Mouse (Mus musculus): ENCODE measurements around the gene Ehf. TPM values are rescaled to one million over a fixed set of nuclear protein-coding genes. Genes with fewer than 3 reads are reported as not detected.
A peak's percentile ranks its signal among the peaks of the same experiment; 100 is the strongest.

Gene Ehf
- polyA plus RNA-seq, 1 experiment = 22.3 TPM

- H3K27me3 ChIP-seq (replicated peaks; ENCODE audit: control insufficient read depth, insufficient read depth, low read length) = no peaks in the 10 kb centered on the region
- DNase-seq = no peak
- H3K36me3 ChIP-seq (ENCODE audit: control insufficient read depth, insufficient read depth, low read length) = no peaks in the 10 kb centered on the region
- TF ChIP-seq CTCF (conservative IDR thresholded peaks at IDR 0.05; ENCODE audit: insufficient read depth, insufficient read length, low read depth, low read length) (no peak), POLR2A (IDR thresholded peaks at IDR 0.05; ENCODE audit: low read depth, low read length) (no peak)
- no peak overlapping the region for H3K27ac ChIP-seq (ENCODE audit: insufficient read depth, low read depth, low read length)
- 47% methylated on average over 1 of the region's 1 CpGs for WGBS
- H3K4me1 ChIP-seq (ENCODE audit: control insufficient read depth, insufficient read depth, low read length) = no peaks in the 10 kb centered on the region
- no peak overlapping the region for H3K4me3 ChIP-seq (ENCODE audit: insufficient read depth, low read depth, low read length)
These were observed 19.1 kb upstream of the Ehf start for GRCm38 (mm10) chr2:103322171-103322570.

GRCm38 (mm10) chr2:103321638-103322037, 18.6 kb upstream of the Ehf start:
- Histone ChIP-seq H3K4me3 (ENCODE audit: insufficient read depth, low read depth, low read length) (no peak overlapping the region), H3K4me1 (ENCODE audit: control insufficient read depth, insufficient read depth, low read length) (no peaks in the 10 kb centered on the region), H3K27me3 (replicated peaks; ENCODE audit: control insufficient read depth, insufficient read depth, low read length) (no peaks in the 10 kb centered on the region), H3K36me3 (ENCODE audit: control insufficient read depth, insufficient read depth, low read length) (no peaks in the 10 kb centered on the region), H3K27ac (ENCODE audit: insufficient read depth, low read depth, low read length) (no peak overlapping the region)
- no peak for TF ChIP-seq CTCF (conservative IDR thresholded peaks at IDR 0.05; ENCODE audit: insufficient read depth, insufficient read length, low read depth, low read length)
- no peak for TF ChIP-seq POLR2A (IDR thresholded peaks at IDR 0.05; ENCODE audit: low read depth, low read length)
- 88% methylated on average over 4 of the region's 4 CpGs for WGBS
- no peak for DNase-seq

GRCm38 (mm10) chr2:103314002-103314401, 10.9 kb upstream of the Ehf start:
- no peak for DNase-seq
- 59% methylated on average over 4 of the region's 4 CpGs for WGBS
- peaks cover 19% of the 10 kb centered on the region for H3K4me1 ChIP-seq (ENCODE audit: control insufficient read depth, insufficient read depth, low read length)
- no peaks in the 10 kb centered on the region for H3K36me3 ChIP-seq (ENCODE audit: control insufficient read depth, insufficient read depth, low read length)
- no peak overlapping the region for H3K27ac ChIP-seq (ENCODE audit: insufficient read depth, low read depth, low read length)
- TF ChIP-seq CTCF (conservative IDR thresholded peaks at IDR 0.05; ENCODE audit: insufficient read depth, insufficient read length, low read depth, low read length) (no peak), POLR2A (IDR thresholded peaks at IDR 0.05; ENCODE audit: low read depth, low read length) (no peak)
- H3K4me3 ChIP-seq (ENCODE audit: insufficient read depth, low read depth, low read length) = no peak overlapping the region
- H3K27me3 ChIP-seq (replicated peaks; ENCODE audit: control insufficient read depth, insufficient read depth, low read length) = no peaks in the 10 kb centered on the region

- H3K4me1 ChIP-seq (ENCODE audit: control insufficient read depth, insufficient read depth, low read length) = peaks cover 19% of the 10 kb centered on the region
- TF ChIP-seq CTCF (conservative IDR thresholded peaks at IDR 0.05; ENCODE audit: insufficient read depth, insufficient read length, low read depth, low read length) = no peak
- WGBS = 23% methylated on average over 4 of the region's 4 CpGs
These were observed 9.6 kb upstream of the Ehf start for GRCm38 (mm10) chr2:103312640-103313039.

GRCm38 (mm10) chr2:103310663-103311062, 7.6 kb upstream of the Ehf start:
- Histone ChIP-seq H3K4me3 (ENCODE audit: insufficient read depth, low read depth, low read length) (no peak overlapping the region), H3K36me3 (ENCODE audit: control insufficient read depth, insufficient read depth, low read length) (no peaks in the 10 kb centered on the region), H3K4me1 (ENCODE audit: control insufficient read depth, insufficient read depth, low read length) (peaks cover 19% of the 10 kb centered on the region), H3K27me3 (replicated peaks; ENCODE audit: control insufficient read depth, insufficient read depth, low read length) (no peaks in the 10 kb centered on the region), H3K27ac (ENCODE audit: insufficient read depth, low read depth, low read length) (no peak overlapping the region)
- 62% methylated on average over 5 of the region's 5 CpGs for WGBS
- no peak for TF ChIP-seq CTCF (conservative IDR thresholded peaks at IDR 0.05; ENCODE audit: insufficient read depth, insufficient read length, low read depth, low read length)
- TF ChIP-seq POLR2A (IDR thresholded peaks at IDR 0.05; ENCODE audit: low read depth, low read length) = no peak
- DNase-seq = no peak

More at GRCm38 (mm10) chr2:103312640-103313039, 9.6 kb upstream of the Ehf start:
- Histone ChIP-seq H3K4me3 (ENCODE audit: insufficient read depth, low read depth, low read length) (no peak overlapping the region), H3K27me3 (replicated peaks; ENCODE audit: control insufficient read depth, insufficient read depth, low read length) (no peaks in the 10 kb centered on the region), H3K27ac (ENCODE audit: insufficient read depth, low read depth, low read length) (no peak overlapping the region), H3K36me3 (ENCODE audit: control insufficient read depth, insufficient read depth, low read length) (no peaks in the 10 kb centered on the region)
- DNase-seq = peak; percentile 78

DNA sequence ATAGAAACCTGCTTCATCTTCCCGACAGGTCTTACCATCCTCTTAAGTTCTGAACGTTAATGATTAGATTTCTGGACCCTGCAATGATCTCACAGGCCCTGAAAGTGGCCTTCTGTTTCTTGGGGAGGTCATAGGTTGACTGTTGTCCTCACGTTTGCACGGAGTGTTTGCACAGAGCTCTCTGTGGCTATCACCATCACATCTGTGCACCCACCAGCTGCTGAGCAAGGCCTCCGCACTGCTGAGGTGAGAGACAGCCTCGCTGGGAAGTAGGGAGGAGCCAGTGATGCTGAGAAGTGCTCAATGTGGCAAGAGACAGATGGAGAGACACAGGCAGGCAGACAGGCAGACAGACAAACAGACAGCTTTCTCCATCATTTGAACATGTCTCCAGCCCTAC, 3.6 kb upstream of the Ehf start:
- DNase-seq = no peak

DNA sequence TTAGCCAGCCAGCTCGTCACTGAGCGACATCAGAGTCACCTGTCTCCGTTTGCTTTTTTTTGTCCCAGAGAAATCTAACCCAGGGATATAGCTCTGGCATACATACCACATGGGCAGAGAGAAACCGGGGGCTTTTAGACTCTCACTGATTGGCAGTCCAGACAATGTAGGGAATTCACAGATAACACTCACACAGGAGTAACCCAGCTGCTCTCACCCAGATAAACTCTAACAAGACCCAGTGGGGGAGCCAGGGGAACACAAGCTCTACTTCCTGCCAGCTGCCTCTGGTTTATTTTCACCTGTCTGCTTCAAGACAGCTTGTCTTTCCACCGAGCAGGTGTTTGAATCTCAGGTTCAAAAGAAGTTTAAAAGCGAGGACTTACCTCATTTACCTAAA, 409 bp downstream of the Ehf start:
- Histone ChIP-seq H3K27ac (ENCODE audit: insufficient read depth, low read depth, low read length) (peak overlapping the region; percentile 83), H3K27me3 (replicated peaks; ENCODE audit: control insufficient read depth, insufficient read depth, low read length) (no peaks in the 10 kb centered on the region), H3K4me1 (ENCODE audit: control insufficient read depth, insufficient read depth, low read length) (no peaks in the 10 kb centered on the region), H3K4me3 (ENCODE audit: insufficient read depth, low read depth, low read length) (peak overlapping the region; percentile 22), H3K36me3 (ENCODE audit: control insufficient read depth, insufficient read depth, low read length) (no peaks in the 10 kb centered on the region)
- 66% methylated on average over 6 of the region's 6 CpGs for WGBS
- no peak for DNase-seq
- TF ChIP-seq CTCF (conservative IDR thresholded peaks at IDR 0.05; ENCODE audit: insufficient read depth, insufficient read length, low read depth, low read length) (no peak), POLR2A (IDR thresholded peaks at IDR 0.05; ENCODE audit: low read depth, low read length) (no peak)

More for the DNA sequence above, 3.6 kb upstream of the Ehf start:
- Histone ChIP-seq H3K27me3 (replicated peaks; ENCODE audit: control insufficient read depth, insufficient read depth, low read length) (no peaks in the 10 kb centered on the region), H3K36me3 (ENCODE audit: control insufficient read depth, insufficient read depth, low read length) (no peaks in the 10 kb centered on the region), H3K4me1 (ENCODE audit: control insufficient read depth, insufficient read depth, low read length) (peaks cover 8% of the 10 kb centered on the region; the same call in 1 of the 2 replicates), H3K27ac (ENCODE audit: insufficient read depth, low read depth, low read length) (no peak overlapping the region), H3K4me3 (ENCODE audit: insufficient read depth, low read depth, low read length) (no peak overlapping the region)
- TF ChIP-seq POLR2A (IDR thresholded peaks at IDR 0.05; ENCODE audit: low read depth, low read length) (no peak), CTCF (conservative IDR thresholded peaks at IDR 0.05; ENCODE audit: insufficient read depth, insufficient read length, low read depth, low read length) (no peak)
- 49% methylated on average over 6 of the region's 6 CpGs for WGBS
